Comparison of ENCODE assay signal across 18 mouse cellular contexts in genomic region chr1:171419905-171420304, GRCm38 (mm10). TPM values are rescaled to one million over a fixed set of nuclear protein-coding genes. Genes with fewer than 3 reads are reported as not detected.
DNase-seq lines count a peak whose midpoint lies in the region; ATAC-seq and TF ChIP-seq lines count a peak whose summit lies in the region.
"Had no signal": no experiment of that assay in that cellular context is flagged by ENCODE, and none has a peak within 500 bp of the region (broad histone marks: within the 10 kb centered on the region; RNA-seq: fewer than 3 reads in every experiment).

No protein-coding gene starts in this region.

- ATAC-seq in lung, embryonic 15.5 days (ENCODE audit: borderline replicate concordance, extremely low read depth, low FRiP score, low TSS enrichment), result no peak
- 0 out of 2 replicates have a peak, but pooled peaks have one; percentile 1 for ATAC-seq in hindbrain, embryonic 13.5 days (ENCODE audit: low FRiP score)
- peak; percentile 41 for ATAC-seq in midbrain, embryonic 15.5 days (replicated peaks)
- ATAC-seq: CD4-positive, CD25-positive, alpha-beta regulatory T cell, adult 4 months; intestine, embryonic 15.5 days had no signal

- in situ Hi-C loops in ES-E14 (cut with MboI; ENCODE audit: low sequenced_read_pairs in 2 of 2, unreplicated experiment in 2 of 2), result loop anchor here (5.0 kb wide), 1 partner anchor 278 kb away; no protein-coding TSS in a partner anchor

- no peak for TF ChIP-seq POLR2A in lung, adult 2 months (IDR thresholded peaks at IDR 0.05; ENCODE audit: borderline replicate concordance, extremely low read depth, low read depth, low read length)

- H3K36me3 ChIP-seq in lung, embryonic 15.5 days, result peaks cover 49% of the 10 kb centered on the region
- peaks cover 29% of the 10 kb centered on the region for H3K36me3 ChIP-seq in ES-E14 (ENCODE audit: control insufficient read depth, insufficient read depth, low read length, poor library complexity, severe bottlenecking)
- H3K36me3 ChIP-seq in hindbrain, embryonic 13.5 days, result peaks cover 63% of the 10 kb centered on the region
- peaks cover 42% of the 10 kb centered on the region for H3K36me3 ChIP-seq in midbrain, embryonic 15.5 days (replicated peaks)

- no peaks in the 10 kb centered on the region for H3K9me3 ChIP-seq in lung, embryonic 15.5 days
- H3K9me3 ChIP-seq in ES-E14 (ENCODE audit: control insufficient read depth, insufficient read depth, low read depth, low read length), result no peaks in the 10 kb centered on the region
- no peaks in the 10 kb centered on the region for H3K9me3 ChIP-seq in hindbrain, embryonic 13.5 days
- H3K9me3 ChIP-seq in midbrain, embryonic 15.5 days, result no peaks in the 10 kb centered on the region
- H3K9me3 ChIP-seq: intestine, embryonic 15.5 days; liver, embryonic 13.5 days had no signal

- H3K27me3 ChIP-seq in lung, embryonic 15.5 days, result no peaks in the 10 kb centered on the region
- no peaks in the 10 kb centered on the region for H3K27me3 ChIP-seq in hindbrain, embryonic 13.5 days
- no peaks in the 10 kb centered on the region for H3K27me3 ChIP-seq in midbrain, embryonic 15.5 days (replicated peaks)
- H3K27me3 ChIP-seq: intestine, embryonic 15.5 days; liver, embryonic 13.5 days had no signal

- H3K4me2 ChIP-seq in lung, embryonic 15.5 days, result no peak overlapping the region
- no peak overlapping the region for H3K4me2 ChIP-seq in hindbrain, embryonic 13.5 days
- H3K4me2 ChIP-seq in midbrain, embryonic 15.5 days, result no peak overlapping the region
- H3K4me2 ChIP-seq: intestine, embryonic 15.5 days; liver, embryonic 13.5 days had no signal

- TF ChIP-seq CTCF in lung, adult 2 months (IDR thresholded peaks at IDR 0.05; ENCODE audit: insufficient read depth, low read length), result no peak

- H3K4me1 ChIP-seq in lung, embryonic 15.5 days, result peaks cover 21% of the 10 kb centered on the region
- 0 out of 2 replicates have a peak, but pooled peaks cover 2% of the 10 kb centered on the region for H3K4me1 ChIP-seq in lung, adult 2 months (ENCODE audit: control insufficient read depth, insufficient read depth, low read length)
- peaks cover 6 to 26% of the 10 kb centered on the region in 2 experiments; a peak in 3 of 4 replicates for H3K4me1 ChIP-seq in ES-E14 (ENCODE audit: control insufficient read depth in 2 of 2, insufficient read depth in 2 of 2, low read length in 2 of 2, poor library complexity in 1 of 2)
- H3K4me1 ChIP-seq in hindbrain, embryonic 13.5 days (replicated peaks), result peaks cover 9% of the 10 kb centered on the region
- H3K4me1 ChIP-seq in midbrain, embryonic 15.5 days, result 0 out of 2 replicates have a peak, but pooled peaks cover 2% of the 10 kb centered on the region

- H3K27ac ChIP-seq in lung, embryonic 15.5 days, result peak overlapping the region; percentile 77
- peak overlapping the region; percentile 17; the same call in 1 of the 2 replicates for H3K27ac ChIP-seq in ES-E14 (ENCODE audit: insufficient read depth, low read depth, low read length, poor library complexity, severe bottlenecking)
- peak overlapping the region; percentile 52 for H3K27ac ChIP-seq in hindbrain, embryonic 13.5 days
- H3K27ac ChIP-seq in midbrain, embryonic 15.5 days, result peak overlapping the region; percentile 10; the same call in 1 of the 2 replicates
- H3K27ac ChIP-seq: intestine, embryonic 15.5 days; layer of hippocampus, adult 2 months; left cerebral cortex, adult 2 months; liver, embryonic 13.5 days had no signal

- no peak for DNase-seq in lung, adult 2 months
- no peak for DNase-seq in ES-E14 (ENCODE audit: low read depth, low spot score)
- DNase-seq in adrenal gland, adult 2 months, result no peak
- no peak for DNase-seq in urinary bladder, adult 2 months (ENCODE audit: low spot score)
- DNase-seq: cerebellum, adult 11-12 months; cerebellum, postnatal 36 days; heart, postnatal 10 days; liver, embryonic 13.5 days; right cerebral cortex, postnatal 25 days; thymus, adult 18-20 months had no signal

- no peak overlapping the region for H3K4me3 ChIP-seq in lung, embryonic 15.5 days
- no peak overlapping the region for H3K4me3 ChIP-seq in lung, adult 2 months (replicated peaks; ENCODE audit: extremely low read depth, low read depth, low read length)
- 0 out of 4 replicates have a peak overlapping the region, but pooled peaks of 1 of the 2 experiments have one; percentile 5 for H3K4me3 ChIP-seq in ES-E14 (ENCODE audit: insufficient read depth in 1 of 2, low read depth in 1 of 2, low read length in 2 of 2, poor library complexity in 1 of 2, severe bottlenecking in 1 of 2)
- H3K4me3 ChIP-seq in hindbrain, embryonic 13.5 days, result no peak overlapping the region
- no peak overlapping the region for H3K4me3 ChIP-seq in midbrain, embryonic 15.5 days
- H3K4me3 ChIP-seq: intestine, embryonic 15.5 days; layer of hippocampus, adult 2 months; left cerebral cortex, adult 2 months; liver, embryonic 13.5 days had no signal

- no peak overlapping the region for H3K9ac ChIP-seq in lung, embryonic 15.5 days
- H3K9ac ChIP-seq in ES-E14 (ENCODE audit: insufficient read depth, low read depth, low read length, poor library complexity, severe bottlenecking), result no peak overlapping the region
- H3K9ac ChIP-seq in hindbrain, embryonic 13.5 days, result no peak overlapping the region
- H3K9ac ChIP-seq in midbrain, embryonic 15.5 days, result no peak overlapping the region
- H3K9ac ChIP-seq: intestine, embryonic 15.5 days; liver, embryonic 13.5 days had no signal

- 82% methylated on average over 5 of the region's 5 CpGs for WGBS in lung, embryonic 15.5 days
- 76% methylated on average over 5 of the region's 5 CpGs for WGBS in lung, adult 2 months
- WGBS in hindbrain, embryonic 13.5 days, result 69% methylated on average over 5 of the region's 5 CpGs
- WGBS in midbrain, embryonic 15.5 days, result 53% methylated on average over 5 of the region's 5 CpGs

TF ChIP-seq in ES-E14, 5 proteins besides CTCF, POLR2A, EP300 and RAD21:
- no peak for TF ChIP-seq MAFK (IDR thresholded peaks at IDR 0.05; ENCODE audit: insufficient read depth, low read depth, low read length)
- TF ChIP-seq ZNF384 (IDR thresholded peaks at IDR 0.05; ENCODE audit: low read depth, low read length), result no peak
- no peak for TF ChIP-seq CHD2 (IDR thresholded peaks at IDR 0.05; ENCODE audit: low read depth, low read length)
- TF ChIP-seq ZC3H11A (IDR thresholded peaks at IDR 0.05; ENCODE audit: borderline replicate concordance, low read depth, low read length), result no peak
- no peak for TF ChIP-seq HCFC1 (IDR thresholded peaks at IDR 0.05; ENCODE audit: borderline replicate concordance, insufficient read depth, low read length)

RNA-seq across cellular contexts. Expression of gene Tstd1, which starts 1.2 kb away (rescaled TPM):
- 6.4 and 7.5 TPM in 2 replicates for polyA plus RNA-seq in lung, embryonic 15.5 days (2015; fragmentation: Nextera tagmentation; extraction: Ambion mirVana)
- polyA plus RNA-seq in lung, adult 2 months (2012; rRNA removed), result 8.9 and 16.2 TPM in 2 replicates
- total RNA-seq in ES-E14 (2012; rRNA removed), result 6.2 and 11.2 TPM in 2 replicates
- polyA plus RNA-seq in hindbrain, embryonic 13.5 days (2015; fragmentation: Nextera tagmentation; extraction: Ambion mirVana), result 10.0 and 11.7 TPM in 2 replicates
- polyA plus RNA-seq in midbrain, embryonic 15.5 days (2015; fragmentation: Nextera tagmentation; extraction: Ambion mirVana), result 8.4 and 8.8 TPM in 2 replicates
- 1 to 10 TPM; 3.0 to 5.0 TPM for total RNA-seq in adrenal gland, adult 2 months (2021)
- polyA plus RNA-seq in adrenal gland, adult 2 months (2012; rRNA removed), result 0.49 and 0.99 TPM in 2 replicates
- polyA plus RNA-seq in urinary bladder, adult 2 months (2012; rRNA removed), result 5.4 and 8.4 TPM in 2 replicates

RNA-seq across cellular contexts. Expression of gene Usf1, which starts 8.8 kb away (rescaled TPM):
- 72.9 and 85.7 TPM in 2 replicates for polyA plus RNA-seq in lung, embryonic 15.5 days (2015; fragmentation: Nextera tagmentation; extraction: Ambion mirVana)
- 95.3 and 107 TPM in 2 replicates for polyA plus RNA-seq in lung, adult 2 months (2012; rRNA removed)
- 151 and 164 TPM in 2 replicates for total RNA-seq in ES-E14 (2012; rRNA removed)
- 202 and 209 TPM in 2 replicates for polyA plus RNA-seq in hindbrain, embryonic 13.5 days (2015; fragmentation: Nextera tagmentation; extraction: Ambion mirVana)
- 205 and 216 TPM in 2 replicates for polyA plus RNA-seq in midbrain, embryonic 15.5 days (2015; fragmentation: Nextera tagmentation; extraction: Ambion mirVana)
- 10 to 100 TPM; 50.9 to 68.8 TPM for total RNA-seq in adrenal gland, adult 2 months (2021)
- polyA plus RNA-seq in adrenal gland, adult 2 months (2012; rRNA removed), result 71.6 and 85.0 TPM in 2 replicates
- 68.7 and 73.4 TPM in 2 replicates for polyA plus RNA-seq in urinary bladder, adult 2 months (2012; rRNA removed)

RNA-seq across cellular contexts. Expression of gene F11r, which starts 17.4 kb away (rescaled TPM):
- 102 and 115 TPM in 2 replicates for polyA plus RNA-seq in lung, embryonic 15.5 days (2015; fragmentation: Nextera tagmentation; extraction: Ambion mirVana)
- 108 and 149 TPM in 2 replicates for polyA plus RNA-seq in lung, adult 2 months (2012; rRNA removed)
- total RNA-seq in ES-E14 (2012; rRNA removed), result 74.9 and 132 TPM in 2 replicates
- polyA plus RNA-seq in hindbrain, embryonic 13.5 days (2015; fragmentation: Nextera tagmentation; extraction: Ambion mirVana), result 12.2 and 13.3 TPM in 2 replicates
- 9.4 and 11.8 TPM in 2 replicates for polyA plus RNA-seq in midbrain, embryonic 15.5 days (2015; fragmentation: Nextera tagmentation; extraction: Ambion mirVana)
- total RNA-seq in adrenal gland, adult 2 months (2021), result 10 to 100 TPM; 29.7 to 45.8 TPM
- 23.5 and 25.1 TPM in 2 replicates for polyA plus RNA-seq in adrenal gland, adult 2 months (2012; rRNA removed)
- 76.3 and 79.2 TPM in 2 replicates for polyA plus RNA-seq in urinary bladder, adult 2 months (2012; rRNA removed)

RNA-seq across cellular contexts. Expression of gene Arhgap30, which starts 31.2 kb away (rescaled TPM):
- 2.2 and 3.4 TPM in 2 replicates for polyA plus RNA-seq in lung, embryonic 15.5 days (2015; fragmentation: Nextera tagmentation; extraction: Ambion mirVana)
- polyA plus RNA-seq in lung, adult 2 months (2012; rRNA removed), result 11.6 and 17.5 TPM in 2 replicates
- 8.0 and 9.0 TPM in 2 replicates for total RNA-seq in ES-E14 (2012; rRNA removed)
- 1.00 and 1.0 TPM in 2 replicates for polyA plus RNA-seq in hindbrain, embryonic 13.5 days (2015; fragmentation: Nextera tagmentation; extraction: Ambion mirVana)
- 0.66 and 0.87 TPM in 2 replicates for polyA plus RNA-seq in midbrain, embryonic 15.5 days (2015; fragmentation: Nextera tagmentation; extraction: Ambion mirVana)
- total RNA-seq in adrenal gland, adult 2 months (2021), result 1 to 10 TPM; 2.7 to 4.1 TPM
- polyA plus RNA-seq in adrenal gland, adult 2 months (2012; rRNA removed), result 2.3 and 2.6 TPM in 2 replicates
- 4.2 and 5.0 TPM in 2 replicates for polyA plus RNA-seq in urinary bladder, adult 2 months (2012; rRNA removed)

RNA-seq across cellular contexts. Expression of gene Nectin4, which starts 50.0 kb away (rescaled TPM):
- polyA plus RNA-seq in lung, embryonic 15.5 days (2015; fragmentation: Nextera tagmentation; extraction: Ambion mirVana), result 5.1 and 7.3 TPM in 2 replicates
- polyA plus RNA-seq in lung, adult 2 months (2012; rRNA removed), result 10.3 and 19.2 TPM in 2 replicates
- total RNA-seq in ES-E14 (2012; rRNA removed), result 1.9 and 3.0 TPM in 2 replicates
- polyA plus RNA-seq in hindbrain, embryonic 13.5 days (2015; fragmentation: Nextera tagmentation; extraction: Ambion mirVana), result 1.4 and 1.7 TPM in 2 replicates
- polyA plus RNA-seq in midbrain, embryonic 15.5 days (2015; fragmentation: Nextera tagmentation; extraction: Ambion mirVana), result 3.1 and 3.6 TPM in 2 replicates
- total RNA-seq in adrenal gland, adult 2 months (2021), result under 1 TPM; 0.09 to 0.14 TPM
- 0.20 and 0.21 TPM in 2 replicates for polyA plus RNA-seq in adrenal gland, adult 2 months (2012; rRNA removed)
- polyA plus RNA-seq in urinary bladder, adult 2 months (2012; rRNA removed), result 35.1 and 39.2 TPM in 2 replicates
- total RNA-seq: gastrocnemius, adult 8-10 months had no signal

Comparison
In these comparisons a context has a peak if more than half of its experiments do, and no peak if none do; other contexts are left out.
1. H3K27ac ChIP-seq: peak in every context shown above with its lines; median percentile 77 in lung, embryonic 15.5 days; 52 in hindbrain, embryonic 13.5 days; 17 in ES-E14; 10 in midbrain, embryonic 15.5 days.